Mouse (Mus musculus): Measurements from ENCODE around the gene Ankrd11. TPM values are rescaled to one million over a fixed set of nuclear protein-coding genes. Genes with fewer than 3 reads are reported as not detected.

Gene Ankrd11
- total and polyA plus RNA-seq, 3 experiments, result 57.3 to 128 (median 96.3) TPM

GRCm38 (mm10) chr8:122960323-122960722 is 81.8 kb downstream of the Ankrd11 start:
- Histone ChIP-seq H3K4me3 (ENCODE audit: low read depth, low read length) (no peak overlapping the region), H3K36me3 (replicated peaks) (peaks cover 51% of the 10 kb centered on the region), H3K9me3 (replicated peaks) (no peaks in the 10 kb centered on the region), H3K27me3 (ENCODE audit: insufficient read depth, low read length) (no peaks in the 10 kb centered on the region), H3K4me1 (ENCODE audit: insufficient read depth, low read depth, low read length) (peaks cover 89% of the 10 kb centered on the region)
- DNase-seq (ENCODE audit: low spot score), result no peak
- ATAC-seq (ENCODE audit: extremely low read depth, insufficient number of reproducible peaks, low FRiP score, poor library complexity, severe bottlenecking), result no peak
- TF ChIP-seq TAL1 (conservative IDR thresholded peaks at IDR 0.05; ENCODE audit: low read depth, low read length) (no peak), POLR2AphosphoS5 (IDR thresholded peaks at IDR 0.05; ENCODE audit: insufficient replicate concordance, low read depth, low read length) (no peak)

- DNase-seq (ENCODE audit: low spot score) (no peak), ATAC-seq (ENCODE audit: extremely low read depth, insufficient number of reproducible peaks, low FRiP score, poor library complexity, severe bottlenecking) (no peak)
- Histone ChIP-seq H3K4me3 (ENCODE audit: low read depth, low read length) (no peak overlapping the region; the same call in 1 of the 2 replicates), H3K27me3 (ENCODE audit: insufficient read depth, low read length) (no peaks in the 10 kb centered on the region), H3K4me1 (ENCODE audit: insufficient read depth, low read depth, low read length) (peaks cover 86% of the 10 kb centered on the region), H3K36me3 (replicated peaks) (peaks cover 57% of the 10 kb centered on the region), H3K9me3 (replicated peaks) (no peaks in the 10 kb centered on the region)
- TF ChIP-seq GATA2 (IDR thresholded peaks at IDR 0.05; ENCODE audit: borderline replicate concordance, low read depth, low read length) (no peak), TAL1 (conservative IDR thresholded peaks at IDR 0.05; ENCODE audit: low read depth, low read length) (no peak), GATA1 (IDR thresholded peaks at IDR 0.05; ENCODE audit: borderline replicate concordance, low read length) (no peak)
Measured at GRCm38 (mm10) chr8:122955997-122956396, 86.1 kb downstream of the Ankrd11 start.

- Histone ChIP-seq H3K4me3 (ENCODE audit: low read depth, low read length) (no peak overlapping the region), H3K9me3 (replicated peaks) (no peaks in the 10 kb centered on the region), H3K27me3 (ENCODE audit: insufficient read depth, low read length) (no peaks in the 10 kb centered on the region), H3K36me3 (replicated peaks) (peaks cover 58% of the 10 kb centered on the region), H3K4me1 (ENCODE audit: insufficient read depth, low read depth, low read length) (peaks cover 78% of the 10 kb centered on the region)
- TF ChIP-seq GATA1 (IDR thresholded peaks at IDR 0.05; ENCODE audit: borderline replicate concordance, low read length) (no peak), TAL1 (conservative IDR thresholded peaks at IDR 0.05; ENCODE audit: low read depth, low read length) (no peak), GATA2 (IDR thresholded peaks at IDR 0.05; ENCODE audit: borderline replicate concordance, low read depth, low read length) (no peak), CTCF (IDR thresholded peaks at IDR 0.05; ENCODE audit: low read depth, low read length) (no peak), POLR2AphosphoS5 (IDR thresholded peaks at IDR 0.05; ENCODE audit: insufficient replicate concordance, low read depth, low read length) (no peak)
- ATAC-seq (ENCODE audit: extremely low read depth, insufficient number of reproducible peaks, low FRiP score, poor library complexity, severe bottlenecking), result no peak
- no peak for DNase-seq (ENCODE audit: low spot score)
Measured at GRCm38 (mm10) chr8:122955195-122955594, 86.9 kb downstream of the Ankrd11 start.

- ATAC-seq (ENCODE audit: extremely low read depth, insufficient number of reproducible peaks, low FRiP score, poor library complexity, severe bottlenecking) (no peak), DNase-seq (ENCODE audit: low spot score) (no peak)
- Histone ChIP-seq H3K27me3 (ENCODE audit: insufficient read depth, low read length) (no peaks in the 10 kb centered on the region), H3K9me3 (replicated peaks) (no peaks in the 10 kb centered on the region), H3K36me3 (replicated peaks) (peaks cover 62% of the 10 kb centered on the region), H3K4me1 (ENCODE audit: insufficient read depth, low read depth, low read length) (peaks cover 78% of the 10 kb centered on the region), H3K4me3 (ENCODE audit: low read depth, low read length) (no peak overlapping the region)
- TF ChIP-seq GATA2 (IDR thresholded peaks at IDR 0.05; ENCODE audit: borderline replicate concordance, low read depth, low read length) (no peak), TAL1 (conservative IDR thresholded peaks at IDR 0.05; ENCODE audit: low read depth, low read length) (no peak), CTCF (IDR thresholded peaks at IDR 0.05; ENCODE audit: low read depth, low read length) (no peak)
Measured at GRCm38 (mm10) chr8:122954090-122954799, 87.8 kb downstream of the Ankrd11 start.

DNA sequence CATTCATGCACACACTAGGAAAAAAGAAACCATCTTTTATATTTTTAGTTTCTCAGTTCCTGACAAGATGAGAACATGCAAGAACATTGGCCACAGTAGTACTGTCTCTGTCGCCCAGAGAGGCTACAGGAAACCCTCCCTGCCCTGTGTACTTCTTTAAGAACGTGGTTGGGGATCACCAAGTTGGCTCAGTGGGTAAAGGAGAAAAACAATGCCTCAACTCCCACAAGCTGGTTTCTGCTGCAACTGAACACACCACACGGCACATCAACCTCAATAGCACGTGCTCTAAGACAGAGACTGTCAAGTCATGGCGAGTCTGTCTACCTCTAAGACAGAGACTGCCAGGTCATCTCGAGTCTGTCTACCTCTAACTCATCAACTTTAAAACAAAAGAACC is 89.0 kb downstream of the Ankrd11 start:
- TF ChIP-seq CTCF (IDR thresholded peaks at IDR 0.05; ENCODE audit: low read depth, low read length), result no peak
- no peak for TF ChIP-seq POLR2AphosphoS5 (IDR thresholded peaks at IDR 0.05; ENCODE audit: insufficient replicate concordance, low read depth, low read length)
- no peak for TF ChIP-seq GATA2 (IDR thresholded peaks at IDR 0.05; ENCODE audit: borderline replicate concordance, low read depth, low read length)
- no peak for TF ChIP-seq GATA1 (IDR thresholded peaks at IDR 0.05; ENCODE audit: borderline replicate concordance, low read length)
- no peak for TF ChIP-seq TAL1 (conservative IDR thresholded peaks at IDR 0.05; ENCODE audit: low read depth, low read length)
- no peaks in the 10 kb centered on the region for H3K9me3 ChIP-seq (replicated peaks)
- H3K4me1 ChIP-seq (ENCODE audit: insufficient read depth, low read depth, low read length), result peaks cover 80% of the 10 kb centered on the region
- ATAC-seq (ENCODE audit: extremely low read depth, insufficient number of reproducible peaks, low FRiP score, poor library complexity, severe bottlenecking), result no peak
- no peak for DNase-seq (ENCODE audit: low spot score)
- peaks cover 62% of the 10 kb centered on the region for H3K36me3 ChIP-seq (replicated peaks)
- no peak overlapping the region for H3K4me3 ChIP-seq (ENCODE audit: low read depth, low read length)
- no peaks in the 10 kb centered on the region for H3K27me3 ChIP-seq (ENCODE audit: insufficient read depth, low read length)

- H3K27me3 ChIP-seq (ENCODE audit: insufficient read depth, low read length), result no peaks in the 10 kb centered on the region
- TF ChIP-seq CTCF (IDR thresholded peaks at IDR 0.05; ENCODE audit: low read depth, low read length) (no peak), GATA1 (IDR thresholded peaks at IDR 0.05; ENCODE audit: borderline replicate concordance, low read length) (no peak), GATA2 (IDR thresholded peaks at IDR 0.05; ENCODE audit: borderline replicate concordance, low read depth, low read length) (no peak), POLR2AphosphoS5 (IDR thresholded peaks at IDR 0.05; ENCODE audit: insufficient replicate concordance, low read depth, low read length) (no peak), TAL1 (conservative IDR thresholded peaks at IDR 0.05; ENCODE audit: low read depth, low read length) (no peak)
- ATAC-seq (ENCODE audit: extremely low read depth, insufficient number of reproducible peaks, low FRiP score, poor library complexity, severe bottlenecking) (no peak), DNase-seq (ENCODE audit: low spot score) (no peak)
- H3K36me3 ChIP-seq (replicated peaks), result peaks cover 63% of the 10 kb centered on the region
- H3K9me3 ChIP-seq (replicated peaks), result no peaks in the 10 kb centered on the region
- H3K4me1 ChIP-seq (ENCODE audit: insufficient read depth, low read depth, low read length), result peaks cover 66% of the 10 kb centered on the region
- H3K4me3 ChIP-seq (ENCODE audit: low read depth, low read length), result no peak overlapping the region
Measured at GRCm38 (mm10) chr8:122951456-122951855, 90.6 kb downstream of the Ankrd11 start.

Measured in G1E (cell line).